ENCODE assay signal across 15 mouse cellular contexts in the genomic region with DNA sequence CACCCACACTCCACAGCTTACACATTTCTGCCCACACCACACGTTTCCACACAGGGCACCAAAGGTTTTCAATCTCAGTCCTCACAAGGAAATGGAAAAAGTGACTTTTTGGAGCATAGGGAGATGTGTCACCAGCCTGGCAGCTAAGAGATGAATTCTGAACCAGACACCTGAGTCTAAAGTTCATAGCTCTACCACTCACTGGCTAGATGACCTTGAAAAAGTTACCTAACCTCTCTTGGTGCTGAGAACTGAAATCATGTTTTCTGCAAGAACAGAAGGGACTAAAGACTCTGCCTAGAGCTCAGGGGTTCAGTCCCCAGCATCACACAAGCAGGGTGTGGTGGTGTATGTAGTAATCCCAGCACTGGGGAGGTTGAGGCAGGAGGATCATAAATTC.
"Had no signal": no experiment of that assay in that cellular context is flagged by ENCODE, and none has a peak within 500 bp of the region (broad histone marks: within the 10 kb centered on the region; RNA-seq: fewer than 3 reads in every experiment).

No protein-coding gene starts in this region.

- H3K4me3 ChIP-seq: heart, adult 2 months; heart, embryonic 13.5 days; heart, embryonic 15.5 days; hindbrain, embryonic 12.5 days; layer of hippocampus, adult 2 months; limb, embryonic 13.5 days; limb, embryonic 15.5 days had no signal

- H3K27me3 ChIP-seq: heart, embryonic 13.5 days; heart, embryonic 15.5 days; hindbrain, embryonic 12.5 days; limb, embryonic 13.5 days; limb, embryonic 15.5 days had no signal

- H3K9me3 ChIP-seq: heart, embryonic 13.5 days; heart, embryonic 15.5 days; hindbrain, embryonic 12.5 days; limb, embryonic 13.5 days; limb, embryonic 15.5 days had no signal

- H3K4me2 ChIP-seq: heart, embryonic 11.5 days; heart, embryonic 13.5 days; heart, embryonic 15.5 days; hindbrain, embryonic 12.5 days; hindbrain, embryonic 14.5 days; limb, embryonic 13.5 days; limb, embryonic 15.5 days had no signal

- H3K9ac ChIP-seq: forebrain, postnatal 0 days; heart, embryonic 13.5 days; heart, embryonic 15.5 days; hindbrain, embryonic 12.5 days; hindbrain, embryonic 14.5 days; limb, embryonic 13.5 days; limb, embryonic 15.5 days; liver, embryonic 14.5 days had no signal

- H3K36me3 ChIP-seq: heart, embryonic 13.5 days; heart, embryonic 15.5 days; hindbrain, embryonic 12.5 days; limb, embryonic 13.5 days; limb, embryonic 15.5 days had no signal

- H3K27ac ChIP-seq: heart, adult 2 months; heart, embryonic 13.5 days; heart, embryonic 15.5 days; hindbrain, embryonic 12.5 days; hindbrain, embryonic 14.5 days; layer of hippocampus, adult 2 months; limb, embryonic 13.5 days; limb, embryonic 15.5 days; liver, embryonic 14.5 days had no signal

- ATAC-seq: forebrain, postnatal 0 days; hindbrain, embryonic 16.5 days; inflammation-experienced regulatory T-cells, adult 6 months; intestine, postnatal 0 days had no signal

- DNase-seq: forebrain, postnatal 0 days; left cerebral cortex, postnatal 4 days had no signal
